Mouse (Mus musculus): ENCODE measurements around the gene Dusp10. TPM values are rescaled to one million over a fixed set of nuclear protein-coding genes. Genes with fewer than 3 reads are reported as not detected.

Gene Dusp10
- polyA plus RNA-seq, 1 experiment from 2014 or later: 13.2 TPM

GRCm38 (mm10) chr1:184042745-184043144 lies 29.6 kb downstream of the Dusp10 start:
- no peaks in the 10 kb centered on the region for H3K9me3 ChIP-seq
- peak overlapping the region; percentile 98 for H3K27ac ChIP-seq (replicated peaks)
- 46% methylated on average over 9 of the region's 9 CpGs for WGBS
- peaks cover 22% of the 10 kb centered on the region for H3K36me3 ChIP-seq
- peak overlapping the region; percentile 70 for H3K9ac ChIP-seq
- ATAC-seq (ENCODE audit: extremely low read depth, insufficient number of reproducible peaks, low FRiP score, low TSS enrichment): no peak
- H3K4me3 ChIP-seq: no peak overlapping the region
- H3K27me3 ChIP-seq (replicated peaks): no peaks in the 10 kb centered on the region
- H3K4me1 ChIP-seq: peaks cover 61% of the 10 kb centered on the region
- H3K4me2 ChIP-seq: peak overlapping the region; percentile 59

GRCm38 (mm10) chr1:184043391-184043790 lies 30.3 kb downstream of the Dusp10 start:
- 94% methylated on average over 6 of the region's 6 CpGs for WGBS
- ATAC-seq (ENCODE audit: extremely low read depth, insufficient number of reproducible peaks, low FRiP score, low TSS enrichment): no peak
- H3K4me2 ChIP-seq: no peak overlapping the region
- H3K27ac ChIP-seq (replicated peaks): no peak overlapping the region
- no peak overlapping the region for H3K4me3 ChIP-seq
- no peak overlapping the region for H3K9ac ChIP-seq
- H3K27me3 ChIP-seq (replicated peaks): no peaks in the 10 kb centered on the region
- H3K4me1 ChIP-seq: peaks cover 60% of the 10 kb centered on the region
- H3K9me3 ChIP-seq: no peaks in the 10 kb centered on the region
- H3K36me3 ChIP-seq: peaks cover 16% of the 10 kb centered on the region

GRCm38 (mm10) chr1:184046070-184046677 lies 33.1 kb downstream of the Dusp10 start:
- H3K27me3 ChIP-seq (replicated peaks): no peaks in the 10 kb centered on the region
- no peaks in the 10 kb centered on the region for H3K9me3 ChIP-seq
- H3K9ac ChIP-seq: no peak overlapping the region
- 65% methylated on average over 6 of the region's 6 CpGs for WGBS
- no peak overlapping the region for H3K4me2 ChIP-seq
- no peak overlapping the region for H3K27ac ChIP-seq (replicated peaks)
- peaks cover 59% of the 10 kb centered on the region for H3K4me1 ChIP-seq
- ATAC-seq (ENCODE audit: extremely low read depth, insufficient number of reproducible peaks, low FRiP score, low TSS enrichment): no peak
- H3K36me3 ChIP-seq: peaks cover 5% of the 10 kb centered on the region
- H3K4me3 ChIP-seq: no peak overlapping the region

- WGBS: 70% methylated on average over 9 of the region's 9 CpGs
Measured at GRCm38 (mm10) chr1:184047818-184048217, 34.7 kb downstream of the Dusp10 start.

GRCm38 (mm10) chr1:184048675-184049418 lies 35.7 kb downstream of the Dusp10 start:
- Histone ChIP-seq H3K27ac (replicated peaks) (peak overlapping the region; percentile 58), H3K4me2 (peak overlapping the region; percentile 51), H3K9ac (peak overlapping the region; percentile 38; the same call in 1 of the 2 replicates), H3K36me3 (peaks cover 5% of the 10 kb centered on the region), H3K9me3 (no peaks in the 10 kb centered on the region), H3K4me3 (0 out of 2 replicates have a peak overlapping the region, but pooled peaks have one; percentile 5), H3K4me1 (peaks cover 65% of the 10 kb centered on the region), H3K27me3 (replicated peaks) (no peaks in the 10 kb centered on the region)
- ATAC-seq (ENCODE audit: extremely low read depth, insufficient number of reproducible peaks, low FRiP score, low TSS enrichment): no peak
- 56% methylated on average over 10 of the region's 10 CpGs for WGBS

More at GRCm38 (mm10) chr1:184047818-184048217, 34.7 kb downstream of the Dusp10 start:
- Histone ChIP-seq H3K36me3 (peaks cover 5% of the 10 kb centered on the region), H3K9me3 (no peaks in the 10 kb centered on the region), H3K4me3 (no peak overlapping the region), H3K4me2 (no peak overlapping the region), H3K9ac (no peak overlapping the region), H3K27ac (replicated peaks) (no peak overlapping the region), H3K4me1 (peaks cover 59% of the 10 kb centered on the region), H3K27me3 (replicated peaks) (no peaks in the 10 kb centered on the region)
- no peak for ATAC-seq (ENCODE audit: extremely low read depth, insufficient number of reproducible peaks, low FRiP score, low TSS enrichment)

- 52% methylated on average over 1 of the region's 1 CpGs for WGBS
- H3K9ac ChIP-seq: peak overlapping the region; percentile 47; the same call in 1 of the 2 replicates
Measured at GRCm38 (mm10) chr1:184051286-184051685, 38.2 kb downstream of the Dusp10 start.

GRCm38 (mm10) chr1:184051824-184052223 lies 38.7 kb downstream of the Dusp10 start:
- peak overlapping the region; percentile 47 for H3K4me2 ChIP-seq
- peak overlapping the region; percentile 87 for H3K27ac ChIP-seq (replicated peaks)
- H3K4me1 ChIP-seq: peaks cover 77% of the 10 kb centered on the region
- H3K9me3 ChIP-seq: no peaks in the 10 kb centered on the region
- ATAC-seq (ENCODE audit: extremely low read depth, insufficient number of reproducible peaks, low FRiP score, low TSS enrichment): no peak
- H3K36me3 ChIP-seq: no peaks in the 10 kb centered on the region
- H3K9ac ChIP-seq: peak overlapping the region; percentile 68
- H3K4me3 ChIP-seq: no peak overlapping the region
- no peaks in the 10 kb centered on the region for H3K27me3 ChIP-seq (replicated peaks)
- WGBS: 13% methylated on average over 6 of the region's 6 CpGs

More at GRCm38 (mm10) chr1:184051286-184051685, 38.2 kb downstream of the Dusp10 start:
- Histone ChIP-seq H3K27ac (replicated peaks) (peak overlapping the region; percentile 87), H3K4me2 (no peak overlapping the region), H3K9me3 (no peaks in the 10 kb centered on the region), H3K27me3 (replicated peaks) (no peaks in the 10 kb centered on the region), H3K4me3 (no peak overlapping the region), H3K4me1 (peaks cover 72% of the 10 kb centered on the region), H3K36me3 (no peaks in the 10 kb centered on the region)
- ATAC-seq (ENCODE audit: extremely low read depth, insufficient number of reproducible peaks, low FRiP score, low TSS enrichment): no peak

GRCm38 (mm10) chr1:184052331-184052730 lies 39.2 kb downstream of the Dusp10 start:
- peak overlapping the region; percentile 68 for H3K9ac ChIP-seq
- 27% methylated on average over 4 of the region's 4 CpGs for WGBS
- H3K36me3 ChIP-seq: no peaks in the 10 kb centered on the region
- no peak overlapping the region for H3K4me3 ChIP-seq
- no peaks in the 10 kb centered on the region for H3K27me3 ChIP-seq (replicated peaks)
- H3K27ac ChIP-seq (replicated peaks): peak overlapping the region; percentile 87
- no peaks in the 10 kb centered on the region for H3K9me3 ChIP-seq
- no peak for ATAC-seq (ENCODE audit: extremely low read depth, insufficient number of reproducible peaks, low FRiP score, low TSS enrichment)
- peak overlapping the region; percentile 47 for H3K4me2 ChIP-seq
- H3K4me1 ChIP-seq: peaks cover 82% of the 10 kb centered on the region

- no peaks in the 10 kb centered on the region for H3K9me3 ChIP-seq
- peaks cover 82% of the 10 kb centered on the region for H3K4me1 ChIP-seq
- H3K4me3 ChIP-seq: no peak overlapping the region
- no peak overlapping the region for H3K4me2 ChIP-seq
- ATAC-seq (ENCODE audit: extremely low read depth, insufficient number of reproducible peaks, low FRiP score, low TSS enrichment): no peak
- 43% methylated on average over 4 of the region's 4 CpGs for WGBS
- peak overlapping the region; percentile 87 for H3K27ac ChIP-seq (replicated peaks)
- no peaks in the 10 kb centered on the region for H3K27me3 ChIP-seq (replicated peaks)
- H3K9ac ChIP-seq: peak overlapping the region; percentile 29; the same call in 1 of the 2 replicates
- H3K36me3 ChIP-seq: no peaks in the 10 kb centered on the region
Measured at GRCm38 (mm10) chr1:184053141-184053540, 40.0 kb downstream of the Dusp10 start.

- no peaks in the 10 kb centered on the region for H3K27me3 ChIP-seq (replicated peaks)
- no peaks in the 10 kb centered on the region for H3K9me3 ChIP-seq
- 0 out of 2 replicates have a peak overlapping the region, but pooled peaks have one; percentile 29 for H3K9ac ChIP-seq
- H3K36me3 ChIP-seq: no peaks in the 10 kb centered on the region
- H3K4me3 ChIP-seq: no peak overlapping the region
- peaks cover 81% of the 10 kb centered on the region for H3K4me1 ChIP-seq
- H3K4me2 ChIP-seq: no peak overlapping the region
- WGBS: 88% methylated on average over 4 of the region's 4 CpGs
- no peak for ATAC-seq (ENCODE audit: extremely low read depth, insufficient number of reproducible peaks, low FRiP score, low TSS enrichment)
- peak overlapping the region; percentile 87 for H3K27ac ChIP-seq (replicated peaks)
Measured at GRCm38 (mm10) chr1:184053711-184054110, 40.6 kb downstream of the Dusp10 start.

GRCm38 (mm10) chr1:184054176-184054575 lies 41.1 kb downstream of the Dusp10 start:
- no peaks in the 10 kb centered on the region for H3K36me3 ChIP-seq
- H3K27ac ChIP-seq (replicated peaks): 0 out of 2 replicates have a peak overlapping the region, but pooled peaks have one; percentile 15
- H3K27me3 ChIP-seq (replicated peaks): no peaks in the 10 kb centered on the region
- no peak overlapping the region for H3K4me2 ChIP-seq
- no peak overlapping the region for H3K9ac ChIP-seq
- no peak for ATAC-seq (ENCODE audit: extremely low read depth, insufficient number of reproducible peaks, low FRiP score, low TSS enrichment)
- 89% methylated on average over 2 of the region's 2 CpGs for WGBS
- no peak overlapping the region for H3K4me3 ChIP-seq
- H3K9me3 ChIP-seq: no peaks in the 10 kb centered on the region
- peaks cover 81% of the 10 kb centered on the region for H3K4me1 ChIP-seq

Data from heart, embryonic 13.5 days (tissue).